Mouse (Mus musculus) heart, postnatal 14 days (tissue): ENCODE results near the gene Lmbrd1. TPM values are rescaled to one million over a fixed set of nuclear protein-coding genes. Genes with fewer than 3 reads are reported as not detected.
"Not testable (repeated sequence)": the region's sequence is repeated elsewhere in the genome, so short reads cannot be mapped to it uniquely, and the experiment has no call there.

Experiments
- DNase-seq, 2 experiments: peaks; one replicate each; pipeline ENCODE4 v3.0.0; 2021 to 2022
- intact Hi-C: fragments of 180-260 bp; cut with DNase I; formaldehyde crosslinking; loops from one replicate; pipeline ENCODE4 v1.15.1; 2025
- long read RNA-seq, 2 experiments: library from polyadenylated mRNA; stranded (forward); transcript quantifications; one replicate each; pipeline ENCODE4 v2.0.0; 2021
- total RNA-seq, 2 experiments: library from RNA; stranded (reverse); gene quantifications; 2 replicates each; pipeline ENCODE4 v1.2.3; 2021

Lmbrd1 gene
- 10 to 100 TPM; 33.7 to 39.4 TPM for total RNA-seq
- long read RNA-seq, experiment 1, full-length matches to known transcripts = 84 of 87 reads
- long read RNA-seq, experiment 1, partial matches to known transcripts = 0 of 87 reads
- long read RNA-seq, experiment 1, other reads (novel, unspliced or antisense) = 3 of 87 reads
- long read RNA-seq, experiment 2, full-length matches to known transcripts = 60 of 69 reads
- long read RNA-seq, experiment 2, partial matches to known transcripts = 1 of 69 reads
- long read RNA-seq, experiment 2, other reads (novel, unspliced or antisense) = 8 of 69 reads

DNA sequence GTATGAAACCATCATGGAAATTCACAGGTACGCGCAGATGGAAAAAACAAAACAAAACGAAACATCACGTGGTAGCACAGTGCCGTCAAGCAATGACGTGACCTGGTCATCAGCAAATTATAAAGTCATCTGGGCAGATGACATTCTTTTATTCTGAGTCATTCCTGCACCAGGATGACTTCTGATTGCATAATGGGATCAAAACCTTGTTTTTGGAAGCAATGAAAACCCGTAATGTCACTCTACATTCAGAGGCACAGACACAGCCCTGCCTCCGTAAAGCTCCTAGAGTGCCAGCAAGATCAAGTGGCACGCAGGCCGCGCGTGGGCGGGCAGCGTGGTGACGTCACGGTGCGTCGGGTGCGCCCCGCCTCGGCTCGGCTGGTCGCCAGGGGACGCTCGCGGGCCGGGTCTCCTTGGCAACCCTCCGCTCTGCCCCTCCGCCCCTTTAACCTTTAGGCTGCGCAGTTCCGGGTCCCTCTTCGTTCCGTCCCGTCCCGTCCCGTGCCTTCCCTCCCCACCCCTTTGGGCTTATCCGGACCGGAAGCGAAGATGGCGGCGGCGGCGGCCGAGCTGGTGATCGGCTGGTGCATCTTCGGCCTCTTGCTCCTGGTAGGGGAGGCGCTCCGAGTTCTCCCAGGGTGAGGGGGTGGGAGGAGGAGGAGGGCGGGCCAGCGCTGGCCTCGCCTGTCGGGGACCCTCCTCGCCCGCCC is at the start of gene Lmbrd1:
TSS of gene Lmbrd1 (plus strand) at position 426 of the 713 bp plus-strand sequence.
- peak; percentile 97 for DNase-seq
- intact Hi-C loops = loop anchor here (5.0 kb wide), 1 partner anchor 39 kb away; no protein-coding TSS in a partner anchor

DNA sequence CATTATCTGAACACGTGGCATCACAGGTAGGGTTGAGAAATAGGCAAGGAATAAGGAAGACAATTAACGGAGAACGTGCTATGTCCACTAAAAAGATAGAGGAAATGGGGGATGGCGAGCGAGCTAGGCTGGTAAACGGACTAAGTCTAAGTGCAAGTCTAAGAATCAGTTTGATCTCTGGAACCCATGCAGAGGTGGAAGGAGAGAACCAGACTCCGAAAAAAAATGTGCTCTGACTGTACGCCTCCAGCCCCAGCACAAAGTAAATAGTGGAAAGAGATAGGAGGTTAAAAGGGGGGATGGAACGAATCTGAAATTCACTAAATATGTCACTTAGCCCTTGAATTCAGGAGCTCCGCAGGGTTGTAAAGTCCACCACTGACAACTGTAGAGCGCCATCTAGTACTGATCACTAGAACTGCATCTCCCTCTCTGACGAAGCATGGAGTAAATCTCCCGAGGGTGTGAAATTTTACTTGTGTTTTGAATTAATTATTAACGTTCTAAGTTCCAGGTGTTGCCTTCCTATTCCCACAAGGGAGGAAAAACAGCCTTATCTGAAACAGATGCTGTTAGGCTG is 44.8 kb upstream of the Lmbrd1 start:
- intact Hi-C loops = loop anchor here (2.0 kb wide), 1 partner anchor 255 kb away; no protein-coding TSS in a partner anchor
- peak in 1 of 2 experiments; percentile 45 for DNase-seq

DNA sequence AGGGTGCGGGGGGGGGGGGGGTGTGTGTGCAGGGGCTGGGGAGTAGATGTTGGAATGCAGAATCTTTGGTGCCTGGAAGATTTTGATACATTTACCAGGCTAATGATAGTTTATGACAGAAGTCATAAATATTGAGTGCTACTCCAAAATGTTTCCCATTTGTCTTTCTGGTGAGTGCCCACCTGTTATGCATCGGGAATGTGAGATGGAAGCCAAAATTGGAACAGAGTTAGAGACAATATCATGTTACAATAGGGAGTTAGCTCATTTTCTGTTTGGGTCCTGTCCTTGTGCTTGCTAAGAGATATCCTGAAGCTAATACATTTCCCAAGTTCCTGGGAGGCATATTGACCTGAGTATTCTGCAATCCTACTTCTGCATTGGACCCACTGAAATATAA is 28.3 kb upstream of the Lmbrd1 start:
- intact Hi-C loops = no loop called here
- no peak for DNase-seq

DNA sequence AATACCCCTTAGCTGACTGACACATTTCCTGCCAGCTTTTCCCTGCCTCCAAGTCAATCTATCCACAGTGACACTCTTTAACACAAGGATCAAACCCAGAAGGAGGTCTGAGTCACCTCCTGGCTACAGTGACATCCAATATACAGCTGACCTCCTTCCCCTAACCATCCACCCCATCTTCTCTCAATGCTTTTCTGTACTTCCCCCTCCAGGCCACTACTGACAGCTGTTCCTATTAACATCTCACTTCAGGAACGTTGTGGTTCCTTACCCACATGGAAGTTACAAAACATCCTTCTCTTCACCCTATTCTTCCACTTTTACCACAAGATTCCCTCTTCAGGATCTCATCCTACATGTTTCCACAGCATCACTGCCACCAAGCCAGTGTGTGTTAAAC is 18.5 kb upstream of the Lmbrd1 start:
- intact Hi-C loops = no loop called here
- DNase-seq = no peak

DNA sequence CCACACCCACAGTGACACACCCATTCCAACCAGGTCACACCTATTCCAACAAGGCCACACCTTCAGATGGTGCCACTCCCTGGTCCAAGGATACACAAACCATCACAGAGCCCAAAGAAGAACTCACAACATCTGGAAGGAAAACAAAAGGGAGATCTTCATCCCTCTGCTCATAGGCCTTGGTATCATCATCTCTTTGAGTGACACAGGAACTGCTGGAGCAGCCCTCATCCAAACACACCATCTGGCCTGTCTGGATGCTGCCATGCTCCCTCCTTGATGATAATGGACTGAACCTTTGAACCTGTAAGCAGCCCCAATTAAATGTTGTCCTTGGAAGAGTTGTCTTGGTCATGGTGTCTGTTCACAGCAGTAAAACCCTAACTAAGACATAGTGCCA is 17.8 kb upstream of the Lmbrd1 start:
- intact Hi-C loops, DNase-seq: not testable (repeated sequence)

DNA sequence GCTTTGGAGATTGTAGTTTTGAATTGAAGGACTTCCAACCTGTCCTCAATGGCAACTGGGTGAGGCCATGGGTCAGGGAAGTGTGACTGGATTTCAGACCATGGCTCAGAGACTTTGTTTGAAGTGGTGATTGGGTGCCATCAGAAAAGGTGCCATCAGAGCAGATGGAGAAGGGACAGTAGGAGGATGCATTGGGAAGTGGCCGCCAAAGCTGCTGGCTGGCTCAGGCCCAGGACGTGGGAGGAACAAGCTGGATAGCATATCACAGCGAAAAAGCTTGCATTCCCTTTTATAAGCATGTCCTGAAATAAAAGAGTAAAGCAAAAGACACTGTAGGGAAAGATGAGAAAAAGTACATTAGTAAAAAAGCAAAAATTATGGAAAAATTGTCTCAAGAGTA is 16.9 kb upstream of the Lmbrd1 start:
- intact Hi-C loops = no loop called here
- DNase-seq = no peak

DNA sequence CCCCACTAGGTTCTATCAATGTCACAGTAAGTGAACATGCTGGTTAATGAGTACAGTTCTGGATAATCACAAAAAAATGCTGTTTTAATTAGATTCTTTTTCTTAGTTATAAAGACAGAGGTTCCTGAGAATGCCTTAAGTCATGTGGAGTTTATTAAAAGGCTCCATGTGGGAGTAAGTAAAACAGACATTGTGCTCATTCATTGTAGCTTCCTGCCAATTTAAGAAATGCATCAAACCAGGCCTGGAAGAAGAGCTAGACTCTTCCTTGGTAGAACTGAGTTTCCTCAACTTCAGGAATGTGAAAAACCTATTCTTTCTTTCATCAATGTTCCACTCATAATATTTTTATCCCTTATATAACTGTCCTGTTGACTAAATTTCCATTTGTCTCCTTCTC is 14.3 kb upstream of the Lmbrd1 start:
- intact Hi-C loops = no loop called here
- no peak for DNase-seq

DNA sequence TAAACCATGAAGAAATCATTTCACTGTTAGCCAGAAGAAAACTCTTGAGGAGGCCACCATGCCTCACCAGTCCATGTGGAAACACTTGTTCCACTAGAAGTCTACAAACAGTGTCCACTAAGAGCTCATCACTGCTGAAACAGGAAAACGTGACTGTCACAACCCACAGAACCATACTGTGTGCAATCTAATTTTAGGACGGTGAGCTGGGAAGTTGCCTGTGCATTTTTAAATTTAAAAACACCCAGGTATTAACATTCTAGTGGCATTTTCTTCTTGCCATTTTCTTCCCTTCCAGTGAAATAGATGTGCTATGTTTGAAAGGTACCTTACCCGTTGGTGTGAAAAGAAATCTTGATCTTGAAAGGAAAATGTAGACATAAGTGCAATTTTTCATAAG is 5.2 kb upstream of the Lmbrd1 start:
- intact Hi-C loops = no loop called here
- no peak for DNase-seq

DNA sequence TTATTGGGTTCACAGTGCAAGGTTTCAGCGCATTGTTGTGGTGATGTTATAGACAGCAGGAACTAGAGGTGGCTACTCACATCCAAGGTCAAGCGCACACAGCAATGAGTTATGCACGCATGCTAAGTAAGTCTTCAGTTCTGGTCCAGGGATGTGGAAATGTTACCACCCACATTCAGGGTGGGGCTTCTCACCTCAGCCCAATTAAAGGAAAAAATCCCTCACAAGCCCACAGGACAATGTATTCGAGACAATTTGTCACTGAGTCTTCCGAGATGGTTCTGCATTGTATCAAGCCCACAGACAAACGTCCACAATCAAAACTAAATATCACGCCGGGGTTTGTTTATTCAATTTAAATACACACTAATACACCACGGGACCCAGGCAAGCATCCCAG is 724 bp upstream of the Lmbrd1 start:
- intact Hi-C loops = loop anchor here (5.0 kb wide), 1 partner anchor 40 kb away; no protein-coding TSS in a partner anchor
- DNase-seq = no peak

DNA sequence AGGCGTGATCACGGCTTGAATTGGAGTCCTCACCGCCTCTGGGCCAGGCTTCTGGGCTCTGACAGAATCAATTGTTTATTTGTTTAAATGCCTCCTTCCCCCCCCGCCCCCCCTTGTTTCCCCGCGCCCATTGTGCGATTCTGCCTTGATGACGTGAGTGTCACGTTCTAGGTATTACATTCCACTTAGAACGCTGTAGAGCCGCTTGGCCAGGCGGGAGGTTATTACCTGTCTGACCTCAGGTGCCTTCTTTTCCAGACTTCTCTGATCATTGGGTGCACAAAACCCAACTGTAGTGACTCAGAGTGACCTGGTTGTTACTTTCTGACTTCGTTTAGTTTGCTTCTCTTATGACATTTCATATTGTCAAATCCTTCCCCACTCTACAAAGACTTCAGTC is 641 bp downstream of the Lmbrd1 start:
- no peak for DNase-seq
- intact Hi-C loops = loop anchor here (5.0 kb wide), 1 partner anchor 38 kb away; no protein-coding TSS in a partner anchor

DNA sequence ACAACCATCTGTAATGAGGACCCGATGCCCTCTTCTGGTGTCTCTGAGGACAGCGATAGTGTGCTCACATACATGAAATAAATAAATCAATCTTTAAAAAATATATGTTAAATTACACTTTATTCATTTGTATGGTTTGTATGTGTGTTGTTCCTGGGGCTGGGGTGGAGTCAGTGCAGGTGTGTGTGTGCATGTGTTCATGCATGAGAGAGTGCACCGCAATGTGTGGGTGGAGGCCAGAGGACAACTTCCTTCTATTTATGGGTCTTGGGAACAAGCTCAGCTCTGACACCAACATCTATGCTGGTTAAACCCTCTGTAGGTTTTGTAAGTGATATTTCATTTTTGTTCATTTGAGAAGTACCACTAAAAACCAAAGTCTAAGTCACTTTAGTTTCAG is 2.6 kb downstream of the Lmbrd1 start:
- DNase-seq = no peak

DNA sequence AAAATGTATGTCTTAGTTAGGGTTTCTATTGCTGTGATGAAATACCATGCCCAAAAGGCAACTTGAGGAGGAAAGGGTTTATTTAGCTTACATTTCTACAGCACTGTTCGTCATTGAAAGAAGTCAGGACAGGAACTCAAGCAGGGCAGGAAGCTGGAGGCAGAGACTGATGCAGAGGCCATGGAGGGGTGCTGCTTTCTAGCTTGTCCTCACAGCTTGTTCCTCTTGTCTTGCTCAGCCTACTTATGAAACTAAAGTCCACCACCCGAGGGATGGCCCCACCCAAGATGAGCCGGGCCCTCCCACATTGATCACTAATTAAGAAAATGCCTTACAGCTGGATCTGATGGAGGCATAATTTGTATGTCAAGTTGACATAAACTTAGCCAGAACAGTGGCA is 3.5 kb downstream of the Lmbrd1 start:
- DNase-seq = no peak
- intact Hi-C loops = loop anchor here (2.0 kb wide), 1 partner anchor 17 kb away; no protein-coding TSS in a partner anchor

More for the DNA sequence above, 2.6 kb downstream of the Lmbrd1 start:
- intact Hi-C loops = no loop called here

DNA sequence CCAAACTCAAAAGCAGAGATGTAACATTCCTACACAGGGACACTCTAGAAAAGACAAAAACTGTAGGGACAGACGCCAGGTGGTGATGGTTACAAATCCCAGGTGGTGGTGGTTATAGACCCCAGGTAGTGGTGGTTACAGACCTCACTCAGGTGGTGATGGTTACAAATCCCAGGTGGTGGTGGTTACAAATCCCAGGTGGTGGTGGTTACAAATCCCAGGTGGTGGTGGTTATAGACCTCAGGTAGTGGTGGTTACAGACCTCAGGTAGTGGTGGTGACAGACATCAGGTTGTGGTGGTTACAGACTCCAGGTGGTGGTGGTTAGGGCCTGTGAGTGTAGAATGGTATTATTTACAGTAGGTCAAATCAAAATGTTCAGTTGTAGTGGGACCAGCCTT is 5.5 kb downstream of the Lmbrd1 start:
- intact Hi-C loops = loop anchor here (2.0 kb wide), 1 partner anchor 15 kb away; no protein-coding TSS in a partner anchor
- no peak for DNase-seq

DNA sequence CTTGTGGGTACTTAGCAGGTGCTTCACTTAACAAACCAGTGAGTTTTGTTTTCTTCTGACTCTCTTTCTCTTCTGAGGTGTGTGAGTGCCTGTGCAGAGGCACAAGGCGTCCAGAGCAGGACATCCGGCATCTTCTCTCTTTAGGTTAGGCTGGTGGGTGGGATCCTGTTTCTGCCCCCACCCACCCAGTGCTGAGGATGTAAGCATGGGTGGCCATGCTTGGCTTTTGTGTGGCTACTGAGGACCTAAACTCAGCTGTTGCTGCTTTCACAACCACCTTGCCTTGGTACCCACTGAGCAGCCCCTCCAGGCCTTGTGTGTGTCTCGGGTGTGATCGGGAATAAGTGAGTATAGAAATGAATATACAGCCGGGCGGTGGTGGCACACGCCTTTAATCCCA is 7.2 kb downstream of the Lmbrd1 start:
- DNase-seq = no peak
- intact Hi-C loops = no loop called here

DNA sequence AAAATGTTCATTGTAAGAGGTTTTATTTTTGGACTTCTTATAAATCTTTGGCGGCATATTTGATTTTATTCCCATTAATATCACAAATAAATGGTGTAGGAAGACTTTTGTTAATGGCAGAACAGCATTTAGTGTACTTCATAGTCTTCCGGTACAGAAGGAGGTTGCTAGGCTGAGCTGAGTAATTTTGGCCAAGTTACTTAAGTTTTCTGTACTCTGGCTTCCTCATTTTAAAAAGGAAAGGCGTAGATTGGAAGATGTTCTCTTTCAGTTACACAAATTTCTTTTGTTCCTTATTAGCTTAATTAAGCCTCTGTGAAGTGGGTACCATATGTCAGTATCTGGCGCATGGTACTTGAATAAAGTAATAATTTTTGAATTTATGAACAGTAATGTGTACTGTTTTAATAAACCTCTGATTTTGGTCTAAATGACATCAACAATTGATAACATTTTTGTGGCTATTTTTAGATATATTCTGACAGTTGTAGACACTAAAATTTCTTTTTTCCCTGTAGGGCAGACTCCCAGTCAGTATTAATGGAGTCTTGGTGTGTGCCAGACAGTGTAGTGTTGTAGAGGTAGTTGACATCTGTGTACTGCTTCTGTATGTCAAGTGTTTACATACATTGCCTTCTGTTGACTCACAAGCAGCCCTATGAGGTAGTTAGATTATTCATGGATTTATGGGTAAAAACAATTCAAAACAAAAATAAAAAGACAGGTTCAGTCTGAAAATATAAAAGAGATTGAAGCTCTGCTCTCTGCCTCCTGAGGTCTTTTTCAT is 8.0 kb downstream of the Lmbrd1 start:
- no peak for DNase-seq
- intact Hi-C loops = no loop called here

DNA sequence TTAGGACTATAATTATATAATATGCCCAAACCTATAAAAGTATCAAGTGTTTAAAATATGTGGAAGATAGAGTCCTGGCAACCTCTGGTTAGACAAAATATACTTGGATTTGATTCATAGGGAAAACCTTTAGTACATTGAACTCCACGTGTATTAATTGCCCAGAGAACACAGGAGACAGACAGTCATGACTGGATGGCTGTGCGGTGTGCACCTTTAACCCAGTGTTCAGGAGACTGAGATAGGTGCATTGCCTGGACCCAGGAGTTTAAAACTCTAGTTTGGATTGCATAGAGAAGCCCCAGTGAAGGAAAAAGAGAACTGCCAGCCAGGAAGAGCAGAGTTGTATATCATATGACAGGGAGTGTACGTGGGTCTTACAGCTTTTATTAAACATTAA is 19.2 kb downstream of the Lmbrd1 start:
- intact Hi-C loops = loop anchor here (2.0 kb wide), 1 partner anchor 15 kb away; no protein-coding TSS in a partner anchor
- DNase-seq = no peak

DNA sequence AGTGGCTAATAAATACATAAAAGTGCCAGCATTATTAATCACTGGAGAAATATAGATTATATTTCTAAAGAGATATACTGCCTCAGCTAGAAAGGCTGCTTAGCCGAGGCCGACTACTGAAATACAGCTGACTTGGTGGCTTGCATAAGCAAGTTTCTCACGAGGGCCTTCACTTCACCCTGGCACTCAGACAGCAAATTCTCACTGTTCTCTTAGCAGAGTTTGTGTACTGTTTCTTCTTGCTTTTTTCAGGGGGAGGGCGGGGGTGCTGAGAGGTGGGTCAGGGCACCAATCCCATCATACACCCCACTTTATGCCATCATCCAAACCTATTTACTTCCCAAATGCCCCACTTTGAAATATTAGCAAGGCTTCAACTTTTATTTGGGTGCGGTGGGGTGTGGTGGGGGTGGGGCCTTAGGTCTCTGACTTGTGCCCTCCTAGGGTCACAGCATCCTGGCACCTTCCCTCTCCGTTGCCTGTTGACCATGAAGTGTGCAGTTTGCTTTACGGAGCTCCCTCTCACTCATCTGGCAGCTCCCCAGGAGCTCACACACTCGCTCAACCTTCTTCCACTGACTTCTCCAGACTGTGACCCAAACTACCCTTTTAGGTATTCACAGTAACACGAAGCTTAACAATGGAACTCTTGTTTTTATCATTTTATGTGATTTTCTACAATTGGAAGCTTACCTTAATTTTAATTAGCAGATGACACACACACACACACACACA is 19.9 kb downstream of the Lmbrd1 start:
- no peak for DNase-seq
- intact Hi-C loops = loop anchor here (2.0 kb wide), 1 partner anchor 16 kb away; no protein-coding TSS in a partner anchor

DNA sequence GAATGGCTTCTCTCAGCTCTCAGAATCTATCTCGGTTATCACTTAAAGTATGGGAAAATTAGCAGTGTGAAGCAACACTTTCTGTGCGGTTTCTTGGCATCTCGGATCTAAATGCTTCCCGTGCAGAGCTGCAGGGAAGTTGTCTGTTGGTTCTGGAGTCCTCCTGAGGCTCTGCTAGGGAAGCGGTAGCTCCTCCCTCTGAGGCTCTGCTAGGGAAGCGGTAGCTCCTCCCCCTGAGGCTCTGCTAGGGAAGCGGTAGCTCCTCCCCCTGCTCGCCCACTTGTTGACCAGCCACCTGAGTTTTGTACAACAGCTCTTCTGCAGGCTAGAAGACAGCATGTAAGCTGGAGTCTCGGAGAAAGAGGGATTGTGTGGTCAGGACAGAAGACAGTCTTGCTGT is 20.9 kb downstream of the Lmbrd1 start:
- intact Hi-C loops = loop anchor here (2.0 kb wide), 1 partner anchor 17 kb away; no protein-coding TSS in a partner anchor
- peak; percentile 30 to 51 for DNase-seq

DNA sequence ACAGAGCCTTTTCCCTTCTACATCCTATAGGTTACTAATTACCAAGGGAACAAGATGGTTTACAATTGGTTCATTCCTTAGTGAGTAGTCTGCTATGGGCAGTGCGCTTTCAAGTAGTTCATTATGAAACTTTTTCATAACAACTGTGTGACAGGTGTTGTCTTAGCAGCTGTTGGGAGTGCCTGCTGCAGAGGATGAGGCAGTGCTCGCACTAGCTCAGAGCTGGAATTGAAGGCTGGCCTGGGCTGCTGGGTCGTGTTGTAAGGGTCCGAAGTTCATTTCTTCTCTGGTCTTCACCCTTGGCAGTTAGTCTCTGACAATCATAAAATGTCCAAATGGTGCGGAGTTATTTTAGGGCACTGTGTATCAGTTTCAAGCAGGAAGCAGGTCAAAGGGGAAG is 21.8 kb downstream of the Lmbrd1 start:
- DNase-seq = no peak
- intact Hi-C loops = no loop called here

DNA sequence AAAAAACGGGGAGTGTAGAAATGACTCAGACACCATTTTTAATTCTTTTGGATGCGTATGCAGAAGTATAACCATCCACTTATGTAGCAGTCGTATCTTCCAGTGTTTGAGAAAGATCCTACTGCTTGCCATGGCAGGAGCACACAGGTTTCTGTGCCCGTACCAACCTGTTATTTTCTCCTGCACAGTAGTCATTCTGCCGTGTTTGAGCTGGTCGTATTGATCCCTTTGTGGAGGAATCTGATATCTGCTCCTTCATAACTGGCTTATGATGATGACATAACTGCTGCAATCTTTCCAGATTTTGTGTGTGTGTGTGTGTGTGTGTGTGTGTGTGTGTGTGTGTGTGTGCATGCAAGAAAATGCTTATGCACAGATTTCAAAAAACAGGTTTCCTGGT is 25.4 kb downstream of the Lmbrd1 start:
- intact Hi-C loops = no loop called here
- DNase-seq = no peak
